Mouse (Mus musculus) gastrocnemius, postnatal 10 days (tissue): ENCODE measurements around the gene Calhm2. TPM values are rescaled to one million over a fixed set of nuclear protein-coding genes. Genes with fewer than 3 reads are reported as not detected.
"Not testable (repeated sequence)": the region's sequence is repeated elsewhere in the genome, so short reads cannot be mapped to it uniquely, and the experiment has no call there.

Experiments
- DNase-seq: peaks from one replicate; pipeline ENCODE4 v3.0.0; 2021; ENCODE audit warnings: mixed read lengths
- total RNA-seq, 2 experiments: library from RNA; stranded (reverse); gene quantifications; 2 replicates each; pipeline ENCODE4 v1.2.3; 2021

Calhm2 gene
- total RNA-seq, 2 experiments from 2014 or later, result 3.1 to 4.1 TPM

DNA sequence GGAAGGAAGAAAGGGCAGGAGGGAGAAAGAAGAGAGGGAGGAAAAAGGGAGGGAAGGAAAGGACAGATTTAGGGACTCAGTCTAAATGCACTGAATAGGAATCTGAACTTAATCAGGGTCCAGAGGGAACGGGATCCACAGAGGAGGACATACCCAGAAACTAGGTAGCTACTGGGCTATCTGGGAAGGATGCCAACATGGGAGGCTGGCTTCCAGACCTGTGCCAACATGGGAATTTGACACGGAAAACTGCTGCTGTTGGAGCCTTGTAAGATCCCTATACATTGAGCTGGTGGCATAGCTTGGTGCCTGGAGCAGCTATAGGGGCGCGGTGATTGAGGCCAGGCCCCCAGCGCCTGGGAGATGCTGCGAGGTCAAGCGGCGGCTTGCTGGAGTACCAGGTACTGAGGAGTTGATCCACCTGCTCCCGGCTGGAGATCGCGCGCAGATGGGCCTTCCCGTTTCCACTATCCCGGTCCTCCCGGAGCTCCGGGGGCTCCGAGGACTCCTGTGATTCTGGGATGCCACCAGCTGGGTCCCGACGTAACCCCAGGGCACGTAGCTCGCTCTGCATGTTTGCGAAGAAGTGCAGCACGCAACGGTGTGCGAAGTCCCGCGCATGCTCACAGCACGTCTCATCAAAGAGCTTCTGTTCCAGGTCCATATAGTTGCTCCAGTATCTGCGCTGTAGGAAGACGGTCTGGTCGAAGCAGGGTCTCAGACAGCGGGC is 13.4 kb upstream of the Calhm2 start:
- no peak for DNase-seq

DNA sequence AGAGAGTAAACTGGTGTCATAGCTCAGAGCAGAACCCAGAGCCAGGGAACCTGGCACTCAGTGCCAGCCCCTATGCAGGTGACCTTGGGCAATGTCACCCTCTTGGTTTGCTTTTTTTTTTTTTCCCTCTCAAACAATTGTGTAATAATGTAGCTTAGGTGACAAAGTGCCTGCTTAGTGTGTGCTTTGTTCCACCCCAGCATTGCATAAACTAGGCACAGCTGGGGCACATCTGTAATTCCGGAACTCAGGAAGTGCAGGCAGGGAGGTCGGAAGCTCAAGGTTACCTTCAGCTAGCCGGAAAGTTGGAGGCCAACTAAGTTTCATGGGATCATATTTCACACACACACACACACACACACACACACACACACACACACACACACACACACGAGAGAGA is 11.8 kb upstream of the Calhm2 start:
- DNase-seq, result no peak

DNA sequence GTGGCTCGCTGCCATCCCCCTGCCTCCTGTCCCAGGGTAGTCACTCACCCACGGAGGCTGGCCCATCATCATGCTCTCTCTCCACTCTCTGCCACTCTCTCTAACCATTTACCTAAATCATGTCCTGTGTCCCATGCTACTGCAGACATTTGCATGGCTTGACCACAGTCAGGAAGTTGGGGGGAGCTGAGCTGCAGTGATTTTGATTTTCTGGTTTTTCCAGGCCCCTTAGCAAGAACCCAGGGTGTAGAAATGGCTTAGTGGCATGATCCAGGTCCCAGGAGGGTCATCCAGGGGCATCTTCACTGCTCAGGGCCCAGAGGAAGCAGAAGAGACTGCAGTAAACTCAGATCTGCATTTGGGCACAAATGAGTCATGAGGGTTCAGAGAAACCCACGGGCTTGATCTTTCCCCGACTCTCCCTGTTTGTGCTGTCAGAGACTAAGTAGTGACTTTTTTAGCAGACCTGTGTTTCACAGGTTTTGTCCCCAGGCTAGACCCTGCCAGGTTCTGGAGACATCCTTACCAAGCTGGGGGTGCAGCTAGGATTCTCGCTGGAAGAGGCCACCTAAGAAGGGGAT is 10.3 kb upstream of the Calhm2 start:
- no peak for DNase-seq

DNA sequence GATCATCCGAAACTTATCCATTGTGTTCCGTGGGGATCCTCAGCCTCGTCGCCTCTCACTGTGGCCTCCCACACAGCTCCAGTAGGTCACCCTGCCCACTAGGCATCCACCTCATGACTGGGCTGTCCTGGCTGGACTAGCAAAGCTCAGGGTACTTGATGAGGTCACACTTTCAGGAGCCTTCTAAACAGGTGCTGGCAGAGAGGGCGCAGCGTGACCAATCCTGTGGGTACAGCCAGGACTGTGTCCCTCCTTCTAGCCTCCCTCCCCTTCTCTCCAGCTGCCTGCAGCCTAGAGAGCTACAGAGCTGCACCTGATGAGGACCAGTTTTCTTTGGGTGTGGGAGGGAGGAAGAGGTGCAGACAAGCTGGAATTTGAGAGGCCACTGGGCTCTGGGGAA is 6.1 kb upstream of the Calhm2 start, which contains the start of gene Calhm1:
Gene Calhm1 (minus strand): TSS at position 101 of the 400 bp plus-strand sequence.
- no peak for DNase-seq

DNA sequence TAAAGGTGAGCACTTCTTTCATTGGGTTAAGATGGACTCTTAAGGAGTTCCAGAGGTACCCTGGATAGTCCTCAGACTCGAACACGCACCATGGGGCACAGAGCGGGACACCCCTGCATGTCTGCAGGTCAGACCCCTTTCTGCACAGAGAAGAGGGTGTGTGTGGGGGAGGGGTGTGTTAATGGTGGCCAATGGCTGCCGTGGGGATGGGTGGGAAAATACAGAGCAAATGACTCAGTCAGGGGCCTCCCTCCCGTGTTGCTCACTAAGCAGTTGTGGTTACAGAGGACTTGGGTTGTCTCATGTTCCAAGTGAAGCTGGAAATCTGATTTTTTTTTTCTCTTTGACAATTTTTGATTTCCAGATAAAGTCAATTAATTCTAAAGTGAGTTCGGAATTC is 4.3 kb upstream of the Calhm2 start:
- DNase-seq, result no peak

DNA sequence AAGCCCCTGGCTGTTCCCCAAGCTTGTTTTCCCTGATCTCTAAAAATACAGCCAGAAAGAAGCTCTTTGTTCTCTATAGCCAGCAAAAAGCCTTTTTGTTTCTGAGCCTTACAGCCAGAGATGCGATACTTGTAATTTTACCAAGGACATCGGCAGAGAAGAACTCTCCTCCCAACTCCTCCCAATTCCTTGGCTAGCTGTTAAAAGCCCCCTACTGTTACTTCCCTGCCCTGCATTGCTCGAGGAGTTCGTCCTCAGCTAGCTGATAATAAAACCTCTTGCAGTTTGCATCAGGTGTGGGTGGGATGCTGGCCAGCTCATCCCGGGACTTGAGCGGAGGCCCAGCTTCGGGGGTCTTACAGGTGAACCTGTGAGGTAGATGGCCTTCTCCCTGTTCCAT is 1.5 kb upstream of the Calhm2 start:
- not testable (repeated sequence) for DNase-seq

DNA sequence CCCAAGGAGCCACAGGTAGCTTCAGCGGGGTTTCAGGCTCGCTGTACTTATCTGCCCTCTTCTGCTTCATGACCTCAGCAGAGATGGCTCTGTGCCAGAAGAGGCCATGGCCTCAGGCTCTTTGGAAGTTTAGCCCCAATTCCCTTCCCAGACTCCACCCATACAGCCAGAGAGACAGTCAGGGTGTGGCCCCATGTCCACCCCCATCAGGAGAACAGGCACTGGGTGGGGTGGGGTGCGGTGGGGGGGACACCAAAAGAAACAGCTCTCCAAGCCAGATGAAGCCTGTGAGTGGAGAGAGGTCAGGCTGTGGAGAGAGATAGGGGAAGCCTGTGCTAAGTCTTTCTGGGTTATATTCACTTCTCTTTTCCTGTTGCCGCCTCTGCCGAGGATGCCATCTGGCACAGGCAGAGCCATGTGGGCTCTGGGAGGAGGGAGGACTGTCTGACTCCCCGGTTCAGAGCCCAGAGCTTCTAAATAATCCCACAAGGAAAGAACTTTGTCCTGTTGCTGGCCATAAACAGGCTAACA is 978 bp downstream of the Calhm2 start:
- peak; percentile 57 for DNase-seq

DNA sequence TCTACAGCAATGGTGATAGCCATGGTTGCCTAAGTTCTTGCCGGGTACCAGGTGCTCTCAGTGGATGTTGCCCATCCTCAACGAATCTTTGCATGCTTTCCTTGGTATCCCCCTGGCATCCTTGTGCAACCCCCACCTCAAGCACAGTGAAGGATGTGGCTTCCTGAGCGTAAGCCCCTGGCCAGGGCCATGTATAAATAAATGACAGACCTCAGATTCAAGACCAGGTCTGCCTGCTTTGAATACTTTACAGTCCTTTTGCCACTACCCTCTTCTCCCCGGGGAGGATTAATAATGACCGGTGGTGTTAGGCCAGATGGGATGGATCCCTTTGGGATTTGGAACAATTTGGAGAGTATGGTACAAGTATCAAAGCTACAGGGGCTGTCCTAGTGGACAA is 1.9 kb downstream of the Calhm2 start:
- DNase-seq, result no peak

DNA sequence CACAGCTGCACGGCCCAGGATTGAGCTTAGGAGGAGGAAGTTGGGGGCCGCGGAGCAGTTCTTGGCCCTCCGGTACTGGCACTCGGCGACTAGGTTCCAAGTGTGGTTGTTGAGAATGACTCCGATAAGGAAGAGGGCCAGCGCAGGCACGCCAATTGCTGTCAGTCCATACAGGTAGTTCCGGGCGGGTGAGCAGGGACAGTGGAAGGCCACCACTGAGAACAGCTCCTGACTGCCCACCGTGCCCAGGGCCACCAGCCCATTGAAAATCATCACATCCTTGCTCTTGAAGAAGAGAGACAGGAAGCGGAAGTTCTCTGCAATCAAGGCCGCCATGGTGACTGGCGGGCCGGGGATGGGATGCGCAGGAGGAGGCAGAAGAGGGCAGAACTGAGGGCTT is 2.5 kb downstream of the Calhm2 start:
- DNase-seq, result no peak

DNA sequence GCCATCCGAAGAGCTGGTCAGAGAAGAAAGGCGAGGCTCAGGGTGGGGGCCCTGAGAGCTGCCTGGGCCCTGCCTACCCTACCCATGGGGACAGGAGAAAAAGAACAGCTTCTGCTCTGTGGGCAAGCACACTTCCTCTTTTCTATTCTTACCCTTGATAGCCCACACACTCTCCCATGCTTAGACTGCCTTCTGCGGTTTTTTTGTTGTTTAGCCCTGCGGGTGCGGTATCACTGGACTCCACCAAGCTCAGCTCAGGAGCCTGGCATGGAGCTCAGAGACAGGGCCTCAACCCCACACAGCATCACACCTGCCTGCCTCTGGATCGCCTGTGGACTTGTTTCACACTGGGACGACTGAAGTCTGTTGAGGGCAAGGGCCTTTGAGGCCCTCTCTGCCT is 4.9 kb downstream of the Calhm2 start:
- no peak for DNase-seq

DNA sequence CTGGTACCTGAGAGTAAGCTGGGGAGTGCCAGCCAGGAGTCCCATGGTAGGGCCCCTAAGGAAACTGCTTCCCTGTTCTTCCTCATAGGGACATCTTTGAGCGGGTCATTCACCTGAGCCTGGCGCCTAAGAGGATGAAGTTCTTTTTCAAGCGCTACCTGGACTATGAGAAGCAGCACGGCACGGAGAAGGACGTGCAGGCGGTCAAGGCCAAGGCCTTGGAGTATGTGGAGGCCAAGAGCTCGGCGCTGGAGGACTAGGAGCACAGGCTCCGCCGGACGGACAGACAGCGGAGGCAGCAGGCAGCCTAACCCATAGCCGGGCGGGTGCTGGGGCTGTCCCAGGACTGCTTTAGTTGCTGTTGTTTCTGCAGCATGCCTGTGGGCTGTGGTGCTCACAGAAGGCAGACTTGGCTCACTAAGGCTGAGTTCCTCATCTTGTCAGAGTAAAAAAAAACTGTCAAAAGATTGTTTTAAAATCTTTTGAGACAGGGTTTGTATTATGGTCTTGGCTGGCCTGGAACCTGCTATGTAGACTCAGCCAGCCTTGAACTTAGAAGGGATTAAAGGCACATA is 7.5 kb downstream of the Calhm2 start:
- no peak for DNase-seq

DNA sequence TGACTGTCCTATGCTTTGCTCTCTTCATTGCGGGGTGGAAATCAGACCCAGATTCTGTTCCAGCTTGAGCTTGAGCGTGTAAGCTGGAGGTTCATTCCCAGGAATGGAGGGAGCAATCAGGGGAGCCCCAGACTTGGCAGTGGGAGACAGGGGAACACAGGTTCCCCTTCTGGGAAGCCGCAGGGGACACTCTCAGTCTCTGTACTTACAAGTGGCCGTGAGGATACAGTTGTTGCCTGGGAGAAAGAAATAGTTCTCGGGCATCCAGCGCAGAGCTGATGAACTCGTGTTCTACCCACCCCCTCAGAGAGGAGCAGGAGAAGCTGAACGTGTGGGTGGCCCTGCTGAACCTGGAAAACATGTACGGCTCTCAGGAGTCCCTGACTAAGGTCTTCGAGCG is 9.3 kb downstream of the Calhm2 start:
- no peak for DNase-seq

DNA sequence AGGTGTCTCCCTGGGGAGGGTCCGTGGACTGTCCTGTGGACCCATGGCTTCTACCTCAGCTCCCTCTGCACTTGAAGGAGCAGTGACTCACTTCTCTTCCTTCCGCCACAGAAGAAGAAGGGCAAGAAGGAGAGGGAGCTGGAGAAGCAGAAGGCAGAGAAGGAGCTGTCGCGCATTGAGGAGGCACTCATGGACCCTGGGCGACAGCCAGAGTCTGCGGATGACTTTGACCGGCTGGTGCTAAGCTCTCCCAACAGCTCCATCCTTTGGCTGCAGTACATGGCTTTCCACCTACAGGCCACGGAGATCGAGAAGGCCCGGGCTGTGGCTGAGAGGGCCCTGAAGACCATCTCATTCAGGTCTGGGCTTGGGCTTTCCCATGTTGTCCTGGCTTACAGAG is 9.9 kb downstream of the Calhm2 start:
- DNase-seq, result no peak

DNA sequence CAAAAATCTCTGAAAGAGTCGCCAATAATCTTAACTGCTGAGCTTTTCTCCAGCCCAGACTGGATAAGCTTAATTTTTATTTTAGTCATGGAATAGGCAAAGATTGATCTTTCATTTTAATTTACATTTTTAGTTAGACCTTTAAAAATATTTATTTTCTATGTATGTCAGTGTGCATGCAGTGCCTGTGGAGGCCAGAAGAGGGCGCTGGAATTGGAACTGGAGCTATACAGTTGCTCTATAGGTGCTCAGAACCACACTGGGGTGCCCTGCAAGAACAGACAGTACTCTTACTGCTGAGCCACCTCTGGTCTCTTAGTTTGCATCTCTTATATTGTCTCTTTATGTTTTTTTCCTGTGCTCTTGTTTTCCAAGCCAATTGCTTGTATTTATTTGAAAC is 15.3 kb downstream of the Calhm2 start:
- DNase-seq, result peak; percentile 39

DNA sequence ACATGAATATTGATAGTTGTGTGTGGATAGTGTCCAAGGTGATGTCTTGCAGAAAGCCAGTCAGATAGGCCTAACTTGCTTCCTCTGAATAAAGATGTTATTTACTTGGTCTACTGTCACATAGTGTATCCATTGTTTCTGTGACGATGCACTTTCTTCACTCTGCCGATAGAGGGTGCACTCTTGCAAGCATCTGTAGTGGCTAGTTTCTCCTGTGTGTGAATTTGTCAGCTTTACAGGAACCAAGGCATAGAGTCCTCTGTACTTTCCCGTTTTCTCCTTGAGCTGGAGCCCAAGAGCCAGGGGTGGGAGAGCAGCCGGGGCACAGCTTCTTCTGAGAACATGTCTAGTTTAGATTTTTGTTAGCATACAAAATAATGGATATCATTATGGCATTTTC is 17.0 kb downstream of the Calhm2 start:
- no peak for DNase-seq

DNA sequence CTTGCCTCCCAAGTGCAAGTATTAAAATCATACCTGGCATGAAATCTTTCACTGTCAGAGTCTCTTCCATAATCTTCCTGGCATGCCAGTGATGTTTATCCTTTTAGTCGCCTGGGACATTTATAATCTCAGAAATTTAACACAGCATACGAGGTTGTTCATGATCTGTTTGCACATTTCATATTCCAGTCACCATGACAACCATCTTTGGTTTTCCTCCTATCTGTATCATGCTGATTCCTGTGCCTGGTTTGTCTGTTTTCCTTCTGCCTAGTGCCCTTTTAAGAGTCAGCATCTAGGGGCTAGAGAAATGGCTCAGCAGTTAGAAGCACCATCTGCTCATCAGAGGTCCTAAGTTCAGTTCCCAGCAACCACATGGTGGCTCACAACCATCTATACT is 19.5 kb downstream of the Calhm2 start:
- no peak for DNase-seq

DNA sequence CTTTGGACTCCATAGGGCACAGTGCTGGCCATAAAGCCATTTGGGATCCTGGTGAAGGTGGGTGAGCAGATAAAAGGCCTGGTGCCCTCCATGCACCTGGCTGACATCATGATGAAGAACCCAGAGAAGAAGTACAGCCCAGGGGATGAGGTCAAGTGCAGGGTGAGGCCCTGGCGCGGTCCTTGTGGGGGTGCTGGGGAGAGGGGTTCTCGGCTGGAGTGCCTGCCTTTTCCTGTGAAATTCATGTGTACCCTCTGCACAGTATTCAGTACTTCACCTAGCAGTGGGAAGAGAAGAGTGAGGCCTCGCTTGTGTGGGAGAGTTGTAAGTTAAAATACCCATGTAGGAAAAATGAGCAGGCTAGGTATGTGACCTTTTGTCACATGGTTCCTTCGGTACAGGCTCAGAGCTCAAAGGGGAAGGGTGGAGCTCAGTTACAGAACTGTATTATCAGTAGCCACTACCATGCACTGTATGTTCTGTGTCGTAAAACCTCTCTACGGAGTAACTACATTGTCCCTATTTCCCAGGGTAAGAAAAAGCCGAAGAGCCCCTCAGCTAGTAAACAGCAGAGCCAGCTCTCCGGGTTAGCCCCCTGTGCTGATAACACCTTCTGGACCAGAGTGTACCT is 33.3 kb downstream of the Calhm2 start:
- no peak for DNase-seq

DNA sequence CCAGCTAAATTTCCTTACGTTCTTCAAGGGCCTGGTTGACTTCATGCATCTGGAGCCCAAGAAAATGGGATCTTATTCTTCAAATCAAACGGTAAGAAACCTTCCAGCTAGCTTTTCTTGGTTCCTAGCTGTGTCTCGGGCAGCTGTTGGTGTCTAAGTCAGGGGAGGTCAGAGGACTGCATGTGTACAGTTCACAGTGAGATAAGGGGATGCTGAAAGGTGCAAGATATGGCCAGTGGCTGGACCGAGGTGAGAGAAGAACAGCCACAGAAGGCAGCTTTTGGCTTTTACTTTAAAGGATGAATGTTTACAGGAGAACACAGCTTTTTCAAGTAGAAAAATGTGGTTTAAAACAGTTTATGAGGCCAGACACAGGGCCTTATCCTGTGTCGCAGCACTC is 37.0 kb downstream of the Calhm2 start:
- DNase-seq, result no peak

DNA sequence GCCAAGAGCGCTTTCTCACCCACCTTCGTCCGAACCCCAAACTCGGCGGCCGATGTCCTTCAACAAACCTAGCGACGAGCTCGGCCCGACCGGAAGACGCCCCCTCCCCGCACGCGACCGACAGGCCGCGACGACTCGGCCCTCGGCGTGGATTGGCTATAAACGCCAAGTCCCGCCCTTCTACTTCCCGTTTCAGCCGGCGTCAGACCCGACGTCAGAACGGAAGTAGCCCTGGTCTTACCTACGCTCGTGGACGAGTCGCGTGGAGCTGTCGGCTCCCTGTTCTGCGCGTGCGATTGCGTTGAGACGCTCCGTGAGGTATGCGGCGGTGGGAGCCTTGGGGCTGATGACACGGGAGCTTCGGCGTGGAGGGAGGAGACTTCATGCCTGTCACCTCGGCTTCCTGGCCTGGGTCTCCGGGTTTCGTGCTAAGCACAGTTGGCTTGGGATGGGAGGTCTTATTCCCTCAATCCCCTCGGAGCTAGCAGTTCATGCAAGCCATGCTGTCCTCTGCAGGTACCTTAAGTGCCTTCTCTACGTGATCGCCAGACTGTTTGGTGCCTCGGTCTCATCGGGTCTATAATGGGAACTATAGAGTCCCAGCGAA is 47.4 kb downstream of the Calhm2 start, which contains the start of the genes Usmg5 and Pdcd11:
Gene Usmg5 (minus strand): TSS at position 98 of the 607 bp plus-strand sequence.
Gene Pdcd11 (plus strand): TSS at position 219 of the 607 bp plus-strand sequence.
- peak; percentile 96 for DNase-seq

DNA sequence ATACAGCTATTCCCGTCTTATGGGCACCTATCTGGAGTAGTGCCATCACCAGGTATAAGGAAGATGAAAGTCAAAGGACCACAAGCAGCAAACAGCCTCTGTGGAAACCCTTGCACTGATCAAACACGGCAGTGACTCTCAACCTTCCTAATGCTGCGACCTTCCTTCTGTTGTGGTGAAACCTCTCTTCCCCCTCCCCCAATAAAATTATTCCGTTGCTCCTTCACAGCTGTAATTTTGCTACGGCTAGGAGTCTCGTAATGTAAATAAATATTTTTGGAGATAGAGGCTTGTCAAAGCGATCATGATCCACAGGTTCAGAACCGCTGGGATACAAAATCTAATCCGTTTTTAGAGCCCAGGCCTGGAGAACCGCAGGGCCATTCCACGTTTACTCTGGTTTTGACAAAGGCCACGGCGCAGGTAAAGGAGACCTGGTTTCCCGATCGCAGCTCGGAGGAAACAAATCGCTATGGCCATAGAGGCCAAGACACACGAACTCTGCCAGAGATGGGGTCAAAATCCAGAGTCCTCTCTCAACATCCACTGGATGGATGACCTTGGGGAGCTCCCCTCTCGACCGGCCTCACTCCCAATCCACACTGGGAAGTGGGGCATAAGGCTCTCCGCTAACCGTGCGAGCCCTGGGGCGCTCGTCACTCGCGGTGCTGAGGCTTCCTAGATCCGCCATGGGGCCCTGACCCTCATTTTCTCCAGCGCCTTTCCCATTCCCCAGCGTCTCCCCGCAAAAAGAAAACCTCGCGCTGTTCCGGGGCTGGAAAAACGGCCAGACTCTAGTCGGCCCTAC is 48.2 kb downstream of the Calhm2 start:
- DNase-seq, result no peak

DNA sequence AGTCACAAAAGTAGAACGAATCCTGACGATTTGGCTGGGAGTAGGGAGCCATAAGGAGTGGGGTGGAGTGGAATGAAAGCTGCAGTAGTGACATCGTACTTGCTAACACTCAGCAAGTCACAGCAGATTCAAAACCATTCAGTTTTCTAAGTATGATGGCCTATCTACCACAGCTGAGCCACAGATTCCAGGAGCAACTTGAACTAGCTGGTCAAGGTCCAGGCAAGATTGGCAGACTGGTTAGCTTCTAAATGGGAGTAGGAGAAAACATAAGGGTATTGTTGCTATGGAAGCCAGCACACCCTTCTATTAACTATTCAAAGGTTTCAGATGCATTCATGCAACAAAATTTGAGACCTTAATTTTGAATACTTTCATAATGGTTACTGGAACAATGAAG is 49.9 kb downstream of the Calhm2 start:
- DNase-seq, result no peak
